Mouse (Mus musculus): ENCODE results near the gene C9.

The C9 gene

DNA sequence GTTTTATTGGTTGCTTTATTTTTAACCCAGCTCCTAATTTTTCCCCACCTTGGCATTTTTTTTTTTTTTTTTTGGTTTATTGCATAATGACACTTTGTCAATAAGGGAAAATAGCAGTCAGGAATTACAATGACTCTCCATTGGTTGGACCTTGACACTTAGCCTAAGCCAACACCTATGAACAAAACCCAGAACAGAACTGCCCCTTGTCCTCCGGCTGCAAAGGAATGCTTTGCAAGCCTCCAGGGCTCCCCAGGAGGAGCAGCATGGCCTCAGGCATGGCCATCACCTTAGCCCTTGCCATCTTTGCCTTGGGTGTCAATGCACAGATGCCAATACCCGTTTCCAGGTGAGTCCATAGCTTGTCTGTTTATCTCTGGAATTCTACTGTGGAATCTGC, at the start of gene C9:
C9 (plus strand) TSS at position 193 of the 400 bp plus-strand sequence.
- DNase-seq: no peak

GRCm38 (mm10) chr15:6398211-6398610, 46.9 kb upstream of the C9 start:
- no peak for DNase-seq

DNA sequence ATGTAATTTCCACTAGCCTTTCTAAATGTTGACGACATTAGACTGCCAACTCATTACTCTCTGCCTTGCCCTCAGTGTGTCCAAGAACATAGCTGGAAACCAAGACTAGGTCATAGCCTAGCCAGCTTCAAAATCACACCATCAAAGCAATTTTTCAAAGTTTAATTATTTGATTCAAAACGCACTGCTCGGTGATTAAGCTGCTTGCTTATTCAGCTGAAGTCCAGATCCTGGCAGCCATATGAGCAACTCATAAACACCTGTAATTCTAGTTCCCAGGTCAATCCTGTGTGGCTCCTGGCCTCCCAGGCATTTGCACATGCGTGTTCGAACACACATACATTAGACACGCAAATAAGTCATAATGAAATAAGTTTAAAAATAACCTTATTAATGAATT, 46.2 kb upstream of the C9 start:
- DNase-seq: no peak

DNA sequence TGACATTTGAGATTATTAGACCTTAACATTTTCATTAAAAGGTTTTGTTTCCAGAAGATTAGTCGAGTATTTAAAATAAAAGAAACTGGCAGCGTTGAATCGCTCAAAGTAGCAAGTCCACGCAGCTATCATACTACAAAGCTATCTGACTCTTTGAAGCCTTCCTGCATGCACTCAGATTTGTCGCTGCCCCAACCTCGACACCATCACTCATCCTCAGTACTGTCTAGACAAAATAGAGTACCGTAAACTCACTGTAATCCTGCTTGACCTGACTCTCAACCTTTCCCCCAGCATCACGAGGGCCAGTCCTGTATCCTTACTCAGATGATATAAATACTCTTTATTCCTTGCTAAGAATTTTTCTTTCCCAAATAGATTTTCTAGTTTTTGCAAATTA, 45.0 kb upstream of the C9 start:
- no peak for DNase-seq

DNA sequence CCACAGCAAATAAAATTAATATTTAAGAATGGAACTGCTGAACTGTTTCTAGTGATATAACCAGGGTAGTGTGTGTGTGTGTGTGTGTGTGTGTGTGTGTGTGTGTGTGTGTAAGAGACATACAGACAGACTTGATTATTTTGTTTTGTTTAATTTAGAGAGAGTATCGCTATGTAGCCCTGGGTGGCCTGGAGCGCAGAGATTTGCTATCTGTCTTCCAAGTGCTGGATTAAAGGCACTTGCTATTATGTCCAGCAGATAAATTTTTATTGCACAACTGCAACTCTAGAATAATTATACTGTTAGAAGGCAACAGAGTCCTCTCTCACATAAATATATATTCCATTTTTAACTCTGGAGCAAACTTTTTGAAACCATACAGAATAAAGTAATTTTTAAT, 42.7 kb upstream of the C9 start:
- no peak for DNase-seq

DNA sequence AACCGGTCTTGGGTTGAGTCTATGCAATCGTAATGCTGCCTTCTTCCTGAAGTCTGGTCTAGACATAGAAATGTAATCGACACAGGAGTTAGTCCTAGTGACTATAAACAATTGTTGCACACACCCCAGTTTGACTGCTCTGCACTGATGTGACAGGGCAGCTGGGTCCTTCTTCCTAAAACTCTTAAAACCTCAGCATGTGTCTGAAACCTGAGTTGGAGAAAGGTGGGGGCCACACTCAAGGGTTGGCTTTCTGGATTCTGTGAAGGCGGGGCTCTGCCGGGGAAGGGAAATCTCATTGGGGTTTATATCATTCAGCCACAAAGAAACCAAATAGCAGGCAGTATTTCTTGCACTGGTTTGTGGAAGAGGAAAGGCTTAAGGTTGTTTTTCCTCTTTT, 41.0 kb upstream of the C9 start:
- no peak for DNase-seq

GRCm38 (mm10) chr15:6406771-6407170, 38.4 kb upstream of the C9 start:
- peak; percentile 90 for DNase-seq

DNA sequence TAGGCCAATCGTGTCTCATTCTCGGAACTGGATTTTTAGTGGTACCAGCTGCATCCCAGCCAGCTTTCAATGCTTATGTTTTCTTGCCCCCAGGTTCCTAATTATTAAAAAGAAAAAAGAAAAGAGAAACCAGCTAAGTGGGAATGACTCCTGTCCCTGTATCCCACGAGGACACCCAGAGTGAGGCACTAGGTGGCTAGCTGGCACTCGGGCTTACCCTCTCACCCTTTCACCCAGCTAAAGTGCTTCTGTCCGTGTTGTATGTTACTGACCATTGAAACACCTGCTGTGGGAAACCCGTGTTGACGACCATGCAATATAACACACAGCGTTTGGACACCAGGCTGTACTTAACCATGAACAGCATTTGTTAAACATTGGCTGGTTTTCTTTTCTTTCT, 36.1 kb upstream of the C9 start:
- no peak for DNase-seq

DNA sequence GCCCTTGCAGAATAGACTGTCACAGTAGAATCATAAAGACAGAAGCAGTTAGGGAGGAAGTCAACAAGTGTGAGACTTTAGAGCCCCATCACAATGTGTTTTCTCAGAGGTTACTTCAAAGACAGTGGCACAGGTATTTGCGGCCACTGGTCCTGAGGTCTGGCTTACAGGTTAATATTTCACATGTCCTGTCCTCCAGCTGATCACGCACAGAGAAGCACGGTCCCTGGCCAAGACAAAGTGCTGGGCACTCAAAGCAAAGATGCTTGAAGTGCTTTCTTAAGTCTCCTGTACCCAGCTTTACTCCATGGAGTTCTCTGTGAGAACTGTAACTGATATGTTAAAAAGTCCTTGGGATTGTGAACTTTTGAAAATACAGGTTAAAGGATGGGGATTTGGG, 35.0 kb upstream of the C9 start:
- DNase-seq: peak; percentile 61

GRCm38 (mm10) chr15:6411334-6411733, 33.8 kb upstream of the C9 start:
- no peak for DNase-seq

- no peak for DNase-seq
These were observed 29.8 kb upstream of the C9 start for GRCm38 (mm10) chr15:6415317-6415716.

DNA sequence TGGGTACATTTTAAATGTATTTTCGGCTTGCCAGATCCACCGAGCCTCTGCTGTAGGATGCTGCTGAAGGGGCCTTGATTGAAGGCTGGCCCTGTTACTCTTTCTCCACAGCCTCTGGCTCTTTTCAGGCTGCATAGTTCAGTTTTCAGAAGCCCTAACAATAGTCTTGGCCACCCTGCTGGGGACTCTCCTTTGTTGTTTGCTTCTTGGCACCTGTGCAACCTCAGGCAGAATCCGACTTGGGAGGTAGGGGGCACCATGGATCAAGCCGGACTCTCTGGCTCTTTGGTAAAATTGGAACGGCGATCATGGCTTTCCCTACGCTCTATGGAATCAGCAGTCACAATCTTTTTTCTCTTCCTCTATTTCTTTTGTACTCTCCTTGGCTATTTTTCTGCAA, 13.3 kb upstream of the C9 start:
- no peak for DNase-seq

- peak; percentile 28 for DNase-seq
These were observed 12.7 kb upstream of the C9 start for GRCm38 (mm10) chr15:6432411-6432810.

DNA sequence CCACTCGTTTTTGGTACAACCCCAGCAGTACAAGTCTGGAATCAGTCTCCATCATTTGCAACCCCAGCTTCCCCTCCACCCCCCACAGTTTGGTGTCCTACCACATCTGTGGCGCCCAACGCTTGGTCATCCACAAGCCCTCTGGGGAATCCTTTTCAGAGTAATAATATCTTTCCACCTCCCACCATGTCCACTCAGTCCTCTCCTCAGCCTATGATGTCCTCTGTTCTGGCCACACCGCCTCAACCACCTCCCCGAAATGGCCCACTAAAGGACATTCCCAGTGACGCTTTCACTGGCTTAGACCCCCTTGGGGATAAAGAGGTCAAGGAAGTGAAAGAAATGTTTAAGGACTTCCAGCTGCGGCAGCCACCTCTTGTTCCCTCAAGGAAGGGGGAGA, 9.8 kb upstream of the C9 start:
- peak; percentile 22 for DNase-seq

GRCm38 (mm10) chr15:6435773-6436172, 9.4 kb upstream of the C9 start:
- DNase-seq: peak; percentile 73

DNA sequence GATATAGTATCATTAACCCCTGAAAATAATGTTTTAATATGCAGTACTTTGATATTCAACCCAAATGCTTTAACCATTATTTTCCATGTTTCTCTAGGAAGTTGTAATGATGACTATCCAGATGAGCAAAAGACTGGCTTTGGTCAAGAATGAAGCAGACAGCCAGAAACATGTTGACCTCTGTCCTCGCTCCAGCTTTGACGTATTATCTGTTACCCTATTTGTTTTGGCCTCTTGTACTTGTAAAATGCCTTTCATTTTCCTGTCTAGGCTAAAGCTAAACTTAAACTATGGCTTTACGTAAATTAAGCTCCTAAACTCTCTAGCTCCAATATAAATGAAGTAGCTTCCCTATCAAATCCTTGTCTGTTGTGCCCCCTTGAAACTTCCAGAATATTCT, 6.4 kb upstream of the C9 start:
- DNase-seq: no peak

- no peak for DNase-seq
These were observed 675 bp upstream of the C9 start for GRCm38 (mm10) chr15:6444452-6444851.

DNA sequence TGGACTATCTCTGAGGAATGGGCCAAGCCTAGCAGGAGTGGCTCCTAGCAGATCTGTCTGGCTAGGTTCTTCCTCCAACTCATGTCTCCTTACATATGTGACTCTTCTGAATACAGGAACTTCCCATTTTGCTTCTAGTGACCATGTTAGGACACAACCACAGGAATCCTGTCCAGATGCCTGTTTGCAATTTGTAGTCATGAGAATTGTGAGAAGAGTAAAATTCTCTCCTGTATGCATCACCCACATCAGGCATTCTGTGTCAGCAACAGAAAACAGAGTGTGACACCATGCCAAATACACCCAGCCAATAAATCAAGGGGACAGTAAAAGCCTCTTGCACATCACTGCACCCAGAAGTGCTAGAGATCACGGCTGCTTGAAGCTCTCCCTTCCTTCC, 1.1 kb downstream of the C9 start:
- DNase-seq: no peak

GRCm38 (mm10) chr15:6448892-6449291, 3.8 kb downstream of the C9 start:
- DNase-seq: no peak

GRCm38 (mm10) chr15:6454461-6454860, 9.3 kb downstream of the C9 start:
- DNase-seq: no peak

DNA sequence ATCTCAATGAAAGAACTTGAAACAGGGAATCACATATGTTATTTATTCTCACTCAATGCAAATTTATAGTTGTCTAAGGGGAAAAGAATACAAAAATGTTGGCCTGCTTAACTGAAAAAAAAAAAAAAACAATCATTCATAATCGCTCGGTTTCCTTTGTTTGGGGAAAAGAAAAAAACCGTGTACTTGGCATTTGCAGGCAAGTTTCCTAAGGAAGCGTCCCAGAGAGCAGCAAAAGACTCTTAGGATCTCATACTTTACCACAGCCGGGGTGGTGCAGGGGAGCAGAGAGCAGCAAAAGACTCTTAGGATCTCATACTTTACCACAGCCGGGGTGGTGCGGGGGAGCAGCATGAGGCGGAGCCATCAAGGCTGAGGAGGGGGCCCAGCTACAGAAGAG, 16.3 kb downstream of the C9 start:
- no peak for DNase-seq

GRCm38 (mm10) chr15:6463361-6463923, 18.3 kb downstream of the C9 start:
- no peak for DNase-seq

- no peak for DNase-seq
These were observed 21.9 kb downstream of the C9 start for GRCm38 (mm10) chr15:6466995-6467394.

DNA sequence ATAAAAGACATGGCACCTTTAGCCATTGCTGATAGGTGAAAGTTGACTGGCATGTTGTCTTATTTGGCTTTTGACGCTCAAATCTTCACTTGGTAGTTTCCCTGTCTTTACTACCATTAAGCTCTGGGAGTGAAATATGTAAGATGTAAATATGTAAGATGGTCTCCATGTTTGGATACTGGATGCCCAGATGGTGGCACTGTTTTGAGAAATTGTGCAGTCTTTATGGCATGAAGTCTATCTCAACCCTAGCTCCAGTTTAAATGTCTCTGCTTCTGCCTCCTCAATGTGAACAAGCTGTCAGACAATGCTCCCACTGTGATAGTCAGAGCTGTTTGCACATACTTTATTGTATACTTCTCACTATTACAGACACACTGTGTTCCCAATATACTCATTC, 23.7 kb downstream of the C9 start:
- DNase-seq: no peak

- no peak for DNase-seq
These were observed 24.3 kb downstream of the C9 start for GRCm38 (mm10) chr15:6469384-6469783.

- DNase-seq: peak; percentile 34
These were observed 38.4 kb downstream of the C9 start for GRCm38 (mm10) chr15:6483561-6483960.

Data from kidney, adult 9 months (tissue).